Mouse (Mus musculus) splenic B cell, adult 2 months (primary cell): Measurements from ENCODE around the gene Prnd.

Source experiments
- DNase-seq: peaks from one replicate; pipeline ENCODE4 v3.0.0-alpha.2; 2011; ENCODE audit warnings: low read depth, low spot score
- H3K27me3 ChIP-seq: 2 replicates; pipeline ENCODE4 v1.6.1; 2012; ENCODE audit warnings: mild to moderate bottlenecking, low read length, moderate library complexity, mixed read lengths; ENCODE audit not compliant: control insufficient read depth, poor library complexity, insufficient read depth, severe bottlenecking
- H3K36me3 ChIP-seq: 2 replicates; pipeline ENCODE4 v1.6.1; 2012; ENCODE audit warnings: mild to moderate bottlenecking, low read length, moderate library complexity, mixed read lengths; ENCODE audit not compliant: control insufficient read depth, poor library complexity, insufficient read depth, severe bottlenecking

Prnd gene

GRCm38 (mm10) chr2:131950598-131951095, at the start of gene Prnd:
Gene Prnd (plus strand): TSS chr2:131950861.
- Histone ChIP-seq H3K27me3 (no peaks in the 10 kb centered on the region), H3K36me3 (no peaks in the 10 kb centered on the region)
- DNase-seq = peak; percentile 55

GRCm38 (mm10) chr2:131902423-131902822, 48.2 kb upstream of the Prnd start:
- H3K27me3 ChIP-seq = no peaks in the 10 kb centered on the region
- DNase-seq = no peak
- no peaks in the 10 kb centered on the region for H3K36me3 ChIP-seq

- Histone ChIP-seq H3K36me3 (no peaks in the 10 kb centered on the region), H3K27me3 (no peaks in the 10 kb centered on the region)
- no peak for DNase-seq
Measured at GRCm38 (mm10) chr2:131902867-131903266, 47.8 kb upstream of the Prnd start.

- Histone ChIP-seq H3K27me3 (no peaks in the 10 kb centered on the region), H3K36me3 (no peaks in the 10 kb centered on the region)
- no peak for DNase-seq
Measured at GRCm38 (mm10) chr2:131905025-131905424, 45.6 kb upstream of the Prnd start.

GRCm38 (mm10) chr2:131905776-131906175, 44.9 kb upstream of the Prnd start:
- Histone ChIP-seq H3K27me3 (no peaks in the 10 kb centered on the region), H3K36me3 (no peaks in the 10 kb centered on the region)
- DNase-seq = no peak

- no peaks in the 10 kb centered on the region for H3K27me3 ChIP-seq
- H3K36me3 ChIP-seq = no peaks in the 10 kb centered on the region
- no peak for DNase-seq
Measured at GRCm38 (mm10) chr2:131906266-131906665, 44.4 kb upstream of the Prnd start.

GRCm38 (mm10) chr2:131906846-131907245, 43.8 kb upstream of the Prnd start:
- DNase-seq = no peak
- Histone ChIP-seq H3K27me3 (no peaks in the 10 kb centered on the region), H3K36me3 (no peaks in the 10 kb centered on the region)

GRCm38 (mm10) chr2:131907311-131907710, 43.4 kb upstream of the Prnd start:
- no peak for DNase-seq
- H3K36me3 ChIP-seq = no peaks in the 10 kb centered on the region
- H3K27me3 ChIP-seq = no peaks in the 10 kb centered on the region

- H3K36me3 ChIP-seq = no peaks in the 10 kb centered on the region
- DNase-seq = no peak
- H3K27me3 ChIP-seq = no peaks in the 10 kb centered on the region
Measured at GRCm38 (mm10) chr2:131908351-131908861, 42.3 kb upstream of the Prnd start.

- no peaks in the 10 kb centered on the region for H3K27me3 ChIP-seq
- H3K36me3 ChIP-seq = no peaks in the 10 kb centered on the region
- no peak for DNase-seq
Measured at GRCm38 (mm10) chr2:131908906-131909305, 41.8 kb upstream of the Prnd start.

- peak; percentile 94 for DNase-seq
- Histone ChIP-seq H3K27me3 (no peaks in the 10 kb centered on the region), H3K36me3 (no peaks in the 10 kb centered on the region)
Measured at GRCm38 (mm10) chr2:131909683-131910572, 40.7 kb upstream of the Prnd start, which contains the start of the genes Prnp and Prn. Gene Prnp (plus strand): TSS chr2:131909928. Gene Prn (plus strand): TSS chr2:131909957.

- no peaks in the 10 kb centered on the region for H3K36me3 ChIP-seq
- DNase-seq = no peak
- H3K27me3 ChIP-seq = no peaks in the 10 kb centered on the region
Measured at GRCm38 (mm10) chr2:131910847-131911246, 39.8 kb upstream of the Prnd start.

- DNase-seq = no peak
- H3K27me3 ChIP-seq = no peaks in the 10 kb centered on the region
- no peaks in the 10 kb centered on the region for H3K36me3 ChIP-seq
Measured at GRCm38 (mm10) chr2:131911341-131911740, 39.3 kb upstream of the Prnd start.

- no peaks in the 10 kb centered on the region for H3K27me3 ChIP-seq
- DNase-seq = no peak
Measured at GRCm38 (mm10) chr2:131912526-131913258, 38.0 kb upstream of the Prnd start.

More at GRCm38 (mm10) chr2:131912526-131913258, 38.0 kb upstream of the Prnd start:
- H3K36me3 ChIP-seq = no peaks in the 10 kb centered on the region
